Mouse (Mus musculus): ENCODE results near the gene Hoxb13. TPM values are rescaled to one million over a fixed set of nuclear protein-coding genes. Genes with fewer than 3 reads are reported as not detected.

Gene Hoxb13
- polyA plus RNA-seq, 1 experiment from 2014 or later: not detected

DNA sequence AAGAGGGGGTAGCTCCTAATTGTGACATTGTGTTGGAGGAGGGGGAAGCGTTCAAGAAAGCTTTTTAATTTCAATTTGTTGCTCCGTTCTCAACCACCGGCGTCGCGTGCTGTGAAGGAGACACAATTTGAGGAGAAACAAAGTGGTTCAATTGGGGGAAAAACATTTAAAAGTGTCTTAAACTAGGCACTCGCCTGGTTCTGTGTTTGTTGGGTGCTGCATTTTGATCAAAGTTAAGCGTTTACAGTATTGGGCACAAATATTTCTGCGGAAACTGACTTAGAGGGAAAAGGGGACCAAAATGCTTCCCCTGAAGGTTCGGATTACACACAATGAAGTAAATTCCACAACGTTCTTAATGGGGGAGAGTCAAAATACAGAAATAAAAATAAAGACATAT lies 10.2 kb downstream of the Hoxb13 start:
- no peaks in the 10 kb centered on the region for H3K9me3 ChIP-seq (ENCODE audit: control insufficient read depth, low read depth, low read length)
- no peak overlapping the region for H3K4me2 ChIP-seq (replicated peaks; ENCODE audit: low read depth, low read length)
- ATAC-seq (ENCODE audit: insufficient number of reproducible peaks, insufficient read depth, low FRiP score, low read depth): no peak
- H3K4me1 ChIP-seq (ENCODE audit: control insufficient read depth, insufficient read depth, low read length): no peaks in the 10 kb centered on the region
- H3K36me3 ChIP-seq (ENCODE audit: control insufficient read depth, insufficient read depth, low read length): no peaks in the 10 kb centered on the region
- H3K27ac ChIP-seq (ENCODE audit: low read length): no peak overlapping the region
- no peak overlapping the region for H3K9ac ChIP-seq (replicated peaks; ENCODE audit: low read depth, low read length)
- peaks cover 71% of the 10 kb centered on the region for H3K27me3 ChIP-seq (ENCODE audit: control insufficient read depth, insufficient read depth, low read length)
- H3K4me3 ChIP-seq (ENCODE audit: low read depth, low read length): no peak overlapping the region
- 4% methylated on average over 11 of the region's 11 CpGs for WGBS

DNA sequence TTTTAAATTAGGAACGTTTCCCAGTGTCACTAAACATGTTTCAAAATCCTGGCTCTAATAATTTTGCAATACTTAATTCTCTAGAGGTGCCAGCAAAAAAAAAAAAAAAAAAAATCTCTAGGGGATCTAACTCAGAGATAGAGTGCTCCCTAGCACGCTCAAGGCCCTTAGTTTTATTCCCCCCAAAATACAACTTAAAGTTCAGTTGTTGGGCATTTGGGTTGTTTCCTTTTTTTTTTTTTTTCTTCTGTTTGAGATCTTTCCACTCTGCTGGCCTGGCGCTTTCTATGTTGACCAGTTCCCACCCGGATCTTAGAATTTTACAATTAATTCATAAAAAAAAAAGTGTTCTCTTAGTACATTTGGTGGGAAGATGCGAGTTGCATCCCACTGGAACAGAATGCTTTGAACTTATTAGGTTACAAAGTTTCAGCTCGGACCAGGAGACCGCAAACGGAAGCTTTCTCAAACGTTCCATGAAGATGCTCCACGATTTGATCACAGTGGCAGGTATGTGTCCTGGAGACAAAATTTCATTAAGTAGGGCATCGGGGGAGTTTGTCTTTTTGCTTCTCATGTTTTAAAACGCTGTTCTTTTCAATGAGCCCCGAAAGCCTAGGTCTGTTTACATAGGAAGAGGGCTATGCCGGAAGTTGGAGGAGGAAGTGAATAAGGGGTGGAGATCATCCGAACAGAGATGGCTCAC lies 11.5 kb downstream of the Hoxb13 start:
- H3K27me3 ChIP-seq (ENCODE audit: control insufficient read depth, insufficient read depth, low read length): peaks cover 59% of the 10 kb centered on the region
- no peak for ATAC-seq (ENCODE audit: insufficient number of reproducible peaks, insufficient read depth, low FRiP score, low read depth)
- 2% methylated on average over 15 of the region's 15 CpGs for WGBS

GRCm38 (mm10) chr11:96223813-96224212 lies 29.7 kb downstream of the Hoxb13 start:
- no peaks in the 10 kb centered on the region for H3K4me1 ChIP-seq (ENCODE audit: control insufficient read depth, insufficient read depth, low read length)
- H3K9ac ChIP-seq (replicated peaks; ENCODE audit: low read depth, low read length): no peak overlapping the region
- no peaks in the 10 kb centered on the region for H3K9me3 ChIP-seq (ENCODE audit: control insufficient read depth, low read depth, low read length)
- H3K4me2 ChIP-seq (replicated peaks; ENCODE audit: low read depth, low read length): no peak overlapping the region
- 39% methylated on average over 2 of the region's 2 CpGs for WGBS
- H3K27me3 ChIP-seq (ENCODE audit: control insufficient read depth, insufficient read depth, low read length): no peaks in the 10 kb centered on the region
- H3K4me3 ChIP-seq (ENCODE audit: low read depth, low read length): no peak overlapping the region
- no peak overlapping the region for H3K27ac ChIP-seq (ENCODE audit: low read length)
- no peaks in the 10 kb centered on the region for H3K36me3 ChIP-seq (ENCODE audit: control insufficient read depth, insufficient read depth, low read length)
- no peak for ATAC-seq (ENCODE audit: insufficient number of reproducible peaks, insufficient read depth, low FRiP score, low read depth)

More for the DNA sequence above, 11.5 kb downstream of the Hoxb13 start:
- Histone ChIP-seq H3K4me1 (ENCODE audit: control insufficient read depth, insufficient read depth, low read length) (no peaks in the 10 kb centered on the region), H3K9me3 (ENCODE audit: control insufficient read depth, low read depth, low read length) (no peaks in the 10 kb centered on the region), H3K9ac (replicated peaks; ENCODE audit: low read depth, low read length) (no peak overlapping the region), H3K27ac (ENCODE audit: low read length) (no peak overlapping the region), H3K4me2 (replicated peaks; ENCODE audit: low read depth, low read length) (no peak overlapping the region), H3K4me3 (ENCODE audit: low read depth, low read length) (no peak overlapping the region), H3K36me3 (ENCODE audit: control insufficient read depth, insufficient read depth, low read length) (no peaks in the 10 kb centered on the region)

DNA sequence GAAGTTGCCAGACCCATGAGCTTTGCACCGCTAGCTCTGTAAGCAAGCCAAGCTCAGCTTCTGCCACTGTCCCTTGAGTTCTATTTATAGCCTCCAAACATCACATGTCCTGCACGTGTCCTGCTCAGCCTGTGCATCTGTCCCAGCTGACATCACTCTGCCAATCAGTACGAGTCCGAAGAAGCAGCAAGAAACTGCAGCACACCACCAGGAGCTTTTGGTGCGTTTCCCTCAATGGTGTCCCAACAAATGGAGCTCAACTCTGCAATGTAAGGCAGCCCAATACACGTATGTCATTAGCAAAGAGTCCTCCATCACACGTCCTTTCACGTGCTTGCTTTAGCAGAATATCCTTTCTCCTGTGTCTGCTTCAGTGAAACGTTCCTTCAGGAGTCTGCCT lies 33.6 kb downstream of the Hoxb13 start:
- Histone ChIP-seq H3K4me1 (ENCODE audit: control insufficient read depth, insufficient read depth, low read length) (no peaks in the 10 kb centered on the region), H3K9me3 (ENCODE audit: control insufficient read depth, low read depth, low read length) (no peaks in the 10 kb centered on the region), H3K9ac (replicated peaks; ENCODE audit: low read depth, low read length) (no peak overlapping the region), H3K36me3 (ENCODE audit: control insufficient read depth, insufficient read depth, low read length) (no peaks in the 10 kb centered on the region), H3K4me2 (replicated peaks; ENCODE audit: low read depth, low read length) (no peak overlapping the region), H3K4me3 (ENCODE audit: low read depth, low read length) (no peak overlapping the region), H3K27me3 (ENCODE audit: control insufficient read depth, insufficient read depth, low read length) (no peaks in the 10 kb centered on the region), H3K27ac (ENCODE audit: low read length) (no peak overlapping the region)
- 79% methylated on average over 9 of the region's 9 CpGs for WGBS
- no peak for ATAC-seq (ENCODE audit: insufficient number of reproducible peaks, insufficient read depth, low FRiP score, low read depth)

GRCm38 (mm10) chr11:96234906-96235305 lies 40.8 kb downstream of the Hoxb13 start:
- no peak for ATAC-seq (ENCODE audit: insufficient number of reproducible peaks, insufficient read depth, low FRiP score, low read depth)
- no peaks in the 10 kb centered on the region for H3K36me3 ChIP-seq (ENCODE audit: control insufficient read depth, insufficient read depth, low read length)
- H3K4me2 ChIP-seq (replicated peaks; ENCODE audit: low read depth, low read length): no peak overlapping the region
- no peak overlapping the region for H3K9ac ChIP-seq (replicated peaks; ENCODE audit: low read depth, low read length)
- no peaks in the 10 kb centered on the region for H3K9me3 ChIP-seq (ENCODE audit: control insufficient read depth, low read depth, low read length)
- H3K27ac ChIP-seq (ENCODE audit: low read length): no peak overlapping the region
- peaks cover 4% of the 10 kb centered on the region; the same call in 1 of the 2 replicates for H3K27me3 ChIP-seq (ENCODE audit: control insufficient read depth, insufficient read depth, low read length)
- WGBS: 2% methylated on average over 12 of the region's 12 CpGs
- H3K4me3 ChIP-seq (ENCODE audit: low read depth, low read length): no peak overlapping the region
- H3K4me1 ChIP-seq (ENCODE audit: control insufficient read depth, insufficient read depth, low read length): no peaks in the 10 kb centered on the region

DNA sequence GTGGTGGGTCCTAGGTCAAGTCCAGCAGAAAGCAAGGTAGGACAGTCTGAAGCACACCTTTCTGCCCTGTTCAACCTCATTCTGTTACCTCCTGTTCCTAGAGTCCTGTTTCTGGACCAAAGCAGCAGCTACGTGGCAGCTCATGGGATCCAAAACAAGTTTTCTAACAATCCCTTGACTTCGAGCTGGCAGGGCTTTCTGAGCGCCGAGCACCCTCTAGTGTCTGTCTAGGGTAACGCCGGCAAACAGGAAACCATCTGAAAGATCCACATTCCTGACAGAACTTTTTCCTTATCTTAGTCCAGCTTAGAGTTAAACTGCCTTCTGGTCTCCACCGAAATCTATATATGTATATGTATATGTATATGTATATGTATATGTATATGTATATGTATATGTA lies 46.1 kb downstream of the Hoxb13 start:
- Histone ChIP-seq H3K4me3 (ENCODE audit: low read depth, low read length) (no peak overlapping the region), H3K27me3 (ENCODE audit: control insufficient read depth, insufficient read depth, low read length) (peaks cover under 1% of the 10 kb centered on the region; the same call in 1 of the 2 replicates), H3K27ac (ENCODE audit: low read length) (no peak overlapping the region), H3K4me1 (ENCODE audit: control insufficient read depth, insufficient read depth, low read length) (no peaks in the 10 kb centered on the region), H3K36me3 (ENCODE audit: control insufficient read depth, insufficient read depth, low read length) (no peaks in the 10 kb centered on the region), H3K4me2 (replicated peaks; ENCODE audit: low read depth, low read length) (no peak overlapping the region), H3K9me3 (ENCODE audit: control insufficient read depth, low read depth, low read length) (no peaks in the 10 kb centered on the region), H3K9ac (replicated peaks; ENCODE audit: low read depth, low read length) (no peak overlapping the region)
- under 1% methylated on average over 7 of the region's 7 CpGs for WGBS
- no peak for ATAC-seq (ENCODE audit: insufficient number of reproducible peaks, insufficient read depth, low FRiP score, low read depth)

Other genes with a start within 250 kb of the Hoxb13 start
- gene Igf2bp1, start 188.4 kb upstream of the Hoxb13 start, polyA plus RNA-seq (2014; fragmentation: Nextera tagmentation; extraction: Ambion mirVana): 24.9 and 28.5 TPM in 2 replicates
- 1.1 TPM in 1 of 2 replicates, not detected in the other for gene Gip, start 169.8 kb upstream of the Hoxb13 start, polyA plus RNA-seq (2014; fragmentation: Nextera tagmentation; extraction: Ambion mirVana)
- 34.6 and 35.5 TPM in 2 replicates for gene Snf8, start 159.4 kb upstream of the Hoxb13 start, polyA plus RNA-seq (2014; fragmentation: Nextera tagmentation; extraction: Ambion mirVana)
- 33.3 and 35.6 TPM in 2 replicates for gene Ube2z, start 128.9 kb upstream of the Hoxb13 start, polyA plus RNA-seq (2014; fragmentation: Nextera tagmentation; extraction: Ambion mirVana)
- 739 and 807 TPM in 2 replicates for gene Atp5g1, start 118.6 kb upstream of the Hoxb13 start, polyA plus RNA-seq (2014; fragmentation: Nextera tagmentation; extraction: Ambion mirVana)
- gene Calcoco2, start 82.4 kb upstream of the Hoxb13 start, polyA plus RNA-seq (2014; fragmentation: Nextera tagmentation; extraction: Ambion mirVana): 0.15 TPM in 1 of 2 replicates, not detected in the other
- gene Ttll6, start 60.5 kb upstream of the Hoxb13 start, polyA plus RNA-seq (2014; fragmentation: Nextera tagmentation; extraction: Ambion mirVana): 0.12 TPM in 1 of 2 replicates, not detected in the other
- gene Hoxb9, start 77.1 kb downstream of the Hoxb13 start, polyA plus RNA-seq (2014; fragmentation: Nextera tagmentation; extraction: Ambion mirVana): 0.25 TPM in 2 replicates
- 2.3 and 2.7 TPM in 2 replicates for gene Hoxb8, start 87.6 kb downstream of the Hoxb13 start, polyA plus RNA-seq (2014; fragmentation: Nextera tagmentation; extraction: Ambion mirVana)
- gene Hoxb7, start 92.3 kb downstream of the Hoxb13 start, polyA plus RNA-seq (2014; fragmentation: Nextera tagmentation; extraction: Ambion mirVana): 8.4 and 14.0 TPM in 2 replicates
- 12.4 TPM in 2 replicates for gene Hoxb6, start 98.2 kb downstream of the Hoxb13 start, polyA plus RNA-seq (2014; fragmentation: Nextera tagmentation; extraction: Ambion mirVana)
- gene Hoxb5, start 109.0 kb downstream of the Hoxb13 start, polyA plus RNA-seq (2014; fragmentation: Nextera tagmentation; extraction: Ambion mirVana): 21.2 and 23.3 TPM in 2 replicates
- 3.5 and 3.7 TPM in 2 replicates for gene Hoxb4, start 124.0 kb downstream of the Hoxb13 start, polyA plus RNA-seq (2014; fragmentation: Nextera tagmentation; extraction: Ambion mirVana)
- gene Hoxb3, start 129.0 kb downstream of the Hoxb13 start, polyA plus RNA-seq (2014; fragmentation: Nextera tagmentation; extraction: Ambion mirVana): 3.6 and 4.7 TPM in 2 replicates
- gene Hoxb2, start 156.2 kb downstream of the Hoxb13 start, polyA plus RNA-seq (2014; fragmentation: Nextera tagmentation; extraction: Ambion mirVana): 23.1 and 25.9 TPM in 2 replicates
- 0.22 and 0.32 TPM in 2 replicates for gene Hoxb1, start 171.4 kb downstream of the Hoxb13 start, polyA plus RNA-seq (2014; fragmentation: Nextera tagmentation; extraction: Ambion mirVana)

All from stomach, embryonic 14.5 days (tissue).